Mouse (Mus musculus) adipose tissue, adult 10 weeks (tissue): Measurements from ENCODE around the gene Lect2. TPM values are rescaled to one million over a fixed set of nuclear protein-coding genes. Genes with fewer than 3 reads are reported as not detected.

Source experiments
- polyA plus RNA-seq: library from polyadenylated mRNA; stranded (reverse); fragments of 350-450 nt; fragmentation: Illumina TruSeq; extraction: RNeasy Lipid Tissue Mini Kit (QIAGEN cat#74804); gene quantifications from one replicate; pipeline ENCODE4 v1.2.3, GENCODE M21; 2014; ENCODE audit warnings: low read depth, low replicate concordance

Lect2 gene
- polyA plus RNA-seq, result not detected

GRCm38 (mm10) chr13:56548401-56548800 is at the start of gene Lect2:
Lect2 (minus strand) TSS chr13:56548502.

GRCm38 (mm10) chr13:56522081-56522820 is 26.1 kb downstream of the Lect2 start, which contains the start of gene Fbxl21:
Fbxl21 (plus strand) TSS chr13:56522472.

Other genes with a start within 250 kb of the Lect2 start
- gene Gm3045, start 121.9 kb downstream of the Lect2 start, polyA plus RNA-seq, result 0.27 TPM
- 2.3 TPM for gene Slc25a48, start 110.1 kb downstream of the Lect2 start, polyA plus RNA-seq
- not detected for gene Il9, start 66.3 kb downstream of the Lect2 start, polyA plus RNA-seq
- gene Fbxl21, start 26.0 kb downstream of the Lect2 start, polyA plus RNA-seq, result 1.6 TPM
- 52.0 TPM for gene Tgfbi, start 61.0 kb upstream of the Lect2 start, polyA plus RNA-seq
- 26.3 TPM for gene Smad5, start 154.5 kb upstream of the Lect2 start, polyA plus RNA-seq
- gene Gm45623, start 205.3 kb upstream of the Lect2 start, polyA plus RNA-seq, result not detected